Mouse (Mus musculus) lung, postnatal 0 days (tissue): ENCODE measurements around the gene Myo10.

ENCODE experiments used
- CTCF ChIP-seq: IDR thresholded peaks from 2 replicates; pipeline ENCODE4 v1.5.1; 2016; ENCODE audit warnings: antibody characterized with exemption, mild to moderate bottlenecking
- EP300 ChIP-seq: IDR thresholded peaks from 2 replicates; pipeline ENCODE4 v1.6.1; 2016; ENCODE audit warnings: antibody characterized with exemption, mild to moderate bottlenecking, control low read depth

GRCm38 (mm10) chr15:25589916-25590315, 32.4 kb upstream of the Myo10 start:
- no peak for TF ChIP-seq CTCF
- peak; percentile 57; the same call in 1 of the 2 replicates for TF ChIP-seq EP300
